Mouse (Mus musculus): ENCODE measurements around the gene Bspry. TPM values are rescaled to one million over a fixed set of nuclear protein-coding genes. Genes with fewer than 3 reads are reported as not detected.

Bspry gene
- total and polyA plus RNA-seq, 3 experiments = 0.09 to 0.11 TPM; not detected in 1

- DNase-seq (ENCODE audit: low spot score) (peak; percentile 66), ATAC-seq (ENCODE audit: extremely low read depth, insufficient number of reproducible peaks, low FRiP score, poor library complexity, severe bottlenecking) (no peak)
- Histone ChIP-seq H3K4me1 (ENCODE audit: insufficient read depth, low read depth, low read length) (peaks cover 83% of the 10 kb centered on the region), H3K27me3 (ENCODE audit: insufficient read depth, low read length) (no peaks in the 10 kb centered on the region), H3K36me3 (replicated peaks) (peaks cover 45% of the 10 kb centered on the region), H3K4me3 (ENCODE audit: low read depth, low read length) (peak overlapping the region; percentile 77), H3K9me3 (replicated peaks) (no peaks in the 10 kb centered on the region)
- TF ChIP-seq TAL1 (conservative IDR thresholded peaks at IDR 0.05; ENCODE audit: low read depth, low read length) (no peak), CTCF (IDR thresholded peaks at IDR 0.05; ENCODE audit: low read depth, low read length) (no peak), POLR2AphosphoS5 (IDR thresholded peaks at IDR 0.05; ENCODE audit: insufficient replicate concordance, low read depth, low read length) (no peak), GATA2 (IDR thresholded peaks at IDR 0.05; ENCODE audit: borderline replicate concordance, low read depth, low read length) (no peak), GATA1 (IDR thresholded peaks at IDR 0.05; ENCODE audit: borderline replicate concordance, low read length) (no peak)
These were observed 38.7 kb downstream of the Bspry start for GRCm38 (mm10) chr4:62518416-62519121.

DNA sequence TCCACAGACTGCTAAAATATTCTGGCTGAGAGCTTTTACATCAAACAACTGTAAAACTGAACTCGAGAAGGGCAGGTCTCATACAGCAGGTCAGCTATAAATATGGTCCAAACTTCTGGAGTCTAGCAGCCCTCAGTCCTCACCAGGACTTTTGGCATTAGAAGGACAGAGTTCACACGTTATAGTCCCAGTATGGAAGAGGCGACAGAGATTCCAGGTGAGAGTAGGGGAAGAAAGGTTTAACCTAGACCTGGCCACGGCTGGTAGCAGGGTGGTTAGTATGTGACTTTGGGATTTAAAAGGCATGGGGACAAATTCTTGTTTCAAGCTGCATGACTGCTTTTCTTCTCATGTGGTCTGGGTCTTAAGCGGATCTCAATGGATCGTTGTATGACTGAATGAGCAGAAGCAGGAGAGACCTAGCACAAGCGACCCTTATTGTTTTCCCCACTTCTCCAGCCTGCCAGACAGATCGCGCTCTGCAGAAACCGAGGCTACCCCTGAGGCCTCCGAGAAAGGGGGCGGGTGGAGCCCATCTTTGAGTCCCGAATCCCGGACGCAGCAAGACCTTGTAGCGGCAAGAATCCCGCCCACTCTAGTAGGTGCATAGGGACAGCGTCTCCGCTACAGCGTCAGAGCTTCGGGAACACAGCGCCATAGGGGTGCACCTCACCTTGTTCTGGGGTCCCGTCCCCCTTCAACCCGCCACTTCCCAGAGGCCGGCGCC is 39.4 kb downstream of the Bspry start:
- DNase-seq (ENCODE audit: low spot score) (peak; percentile 80), ATAC-seq (ENCODE audit: extremely low read depth, insufficient number of reproducible peaks, low FRiP score, poor library complexity, severe bottlenecking) (peak; percentile 12)
- H3K36me3 ChIP-seq (replicated peaks) = peaks cover 44% of the 10 kb centered on the region

GRCm38 (mm10) chr4:62519849-62520233 is 40.0 kb downstream of the Bspry start, which contains the start of gene Alad:
TSS of gene Alad (minus strand) at chr4:62519918.
- H3K27me3 ChIP-seq (ENCODE audit: insufficient read depth, low read length) = no peaks in the 10 kb centered on the region
- peaks cover 47% of the 10 kb centered on the region for H3K36me3 ChIP-seq (replicated peaks)
- peak within 1 kb of the TSS; percentile 77 for H3K4me3 ChIP-seq (ENCODE audit: low read depth, low read length)
- DNase-seq (ENCODE audit: low spot score) (peak; percentile 90), ATAC-seq (ENCODE audit: extremely low read depth, insufficient number of reproducible peaks, low FRiP score, poor library complexity, severe bottlenecking) (peak; percentile 10)
- H3K9me3 ChIP-seq (replicated peaks) = no peaks in the 10 kb centered on the region
- TF ChIP-seq GATA1 (IDR thresholded peaks at IDR 0.05; ENCODE audit: borderline replicate concordance, low read length) (no peak), CTCF (IDR thresholded peaks at IDR 0.05; ENCODE audit: low read depth, low read length) (no peak), POLR2AphosphoS5 (IDR thresholded peaks at IDR 0.05; ENCODE audit: insufficient replicate concordance, low read depth, low read length) (no peak), GATA2 (IDR thresholded peaks at IDR 0.05; ENCODE audit: borderline replicate concordance, low read depth, low read length) (no peak), TAL1 (conservative IDR thresholded peaks at IDR 0.05; ENCODE audit: low read depth, low read length) (no peak)
- H3K4me1 ChIP-seq (ENCODE audit: insufficient read depth, low read depth, low read length) = peaks cover 83% of the 10 kb centered on the region

More for the DNA sequence above, 39.4 kb downstream of the Bspry start:
- H3K27me3 ChIP-seq (ENCODE audit: insufficient read depth, low read length) = no peaks in the 10 kb centered on the region
- H3K9me3 ChIP-seq (replicated peaks) = no peaks in the 10 kb centered on the region
- TF ChIP-seq GATA2 (IDR thresholded peaks at IDR 0.05; ENCODE audit: borderline replicate concordance, low read depth, low read length) (no peak), TAL1 (conservative IDR thresholded peaks at IDR 0.05; ENCODE audit: low read depth, low read length) (no peak), GATA1 (IDR thresholded peaks at IDR 0.05; ENCODE audit: borderline replicate concordance, low read length) (no peak), CTCF (IDR thresholded peaks at IDR 0.05; ENCODE audit: low read depth, low read length) (no peak), POLR2AphosphoS5 (IDR thresholded peaks at IDR 0.05; ENCODE audit: insufficient replicate concordance, low read depth, low read length) (no peak)
- H3K4me1 ChIP-seq (ENCODE audit: insufficient read depth, low read depth, low read length) = peaks cover 82% of the 10 kb centered on the region
- H3K4me3 ChIP-seq (ENCODE audit: low read depth, low read length) = peak overlapping the region; percentile 77

GRCm38 (mm10) chr4:62520892-62521400 is 41.1 kb downstream of the Bspry start:
- H3K36me3 ChIP-seq (replicated peaks) = peaks cover 36% of the 10 kb centered on the region
- H3K4me1 ChIP-seq (ENCODE audit: insufficient read depth, low read depth, low read length) = peaks cover 72% of the 10 kb centered on the region
- TF ChIP-seq GATA2 (IDR thresholded peaks at IDR 0.05; ENCODE audit: borderline replicate concordance, low read depth, low read length) (no peak), CTCF (IDR thresholded peaks at IDR 0.05; ENCODE audit: low read depth, low read length) (no peak), POLR2AphosphoS5 (IDR thresholded peaks at IDR 0.05; ENCODE audit: insufficient replicate concordance, low read depth, low read length) (no peak), GATA1 (IDR thresholded peaks at IDR 0.05; ENCODE audit: borderline replicate concordance, low read length) (no peak), TAL1 (conservative IDR thresholded peaks at IDR 0.05; ENCODE audit: low read depth, low read length) (no peak)
- no peaks in the 10 kb centered on the region for H3K9me3 ChIP-seq (replicated peaks)
- ATAC-seq (ENCODE audit: extremely low read depth, insufficient number of reproducible peaks, low FRiP score, poor library complexity, severe bottlenecking) (no peak), DNase-seq (ENCODE audit: low spot score) (no peak)
- H3K27me3 ChIP-seq (ENCODE audit: insufficient read depth, low read length) = no peaks in the 10 kb centered on the region
- H3K4me3 ChIP-seq (ENCODE audit: low read depth, low read length) = no peak overlapping the region

DNA sequence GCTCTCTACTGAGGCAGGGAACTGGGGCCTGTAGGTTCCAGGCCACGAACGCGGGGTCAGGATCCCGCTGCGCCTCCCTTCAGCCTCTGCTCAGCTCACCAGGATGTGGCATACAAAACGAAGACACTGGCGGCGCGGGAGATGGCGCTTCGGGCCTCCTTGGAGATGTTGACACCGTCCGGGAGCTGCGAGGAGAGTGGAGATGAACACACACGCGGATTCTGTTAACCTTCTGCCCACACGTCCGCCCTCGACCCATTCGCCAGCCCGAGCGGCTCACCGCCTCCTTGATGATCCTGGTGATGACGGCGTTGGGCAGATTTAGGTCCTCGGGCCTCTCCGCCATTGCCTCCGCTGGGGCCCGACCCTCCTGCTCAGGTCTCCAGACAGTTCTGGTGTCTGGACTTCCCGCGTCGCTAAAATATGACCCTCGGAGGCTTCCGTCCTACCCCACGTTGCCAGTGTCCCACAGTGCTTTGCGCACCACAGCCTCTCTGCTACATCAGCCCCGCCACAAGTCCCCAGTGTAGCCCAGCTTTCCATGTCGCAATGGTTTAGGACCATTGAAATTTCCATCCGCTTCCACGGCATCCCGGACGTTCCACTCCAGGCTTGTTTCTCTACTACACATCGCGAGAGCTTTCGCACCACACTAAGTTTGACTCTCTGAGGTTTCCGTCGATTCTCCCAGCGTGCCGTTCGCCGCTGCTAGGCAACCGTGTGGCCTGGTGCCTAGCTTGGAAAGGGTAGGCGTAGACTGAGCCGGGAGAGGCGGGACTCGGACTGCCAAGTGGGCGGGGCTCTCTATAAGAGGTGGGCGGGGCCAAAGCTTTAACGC is 45.0 kb downstream of the Bspry start, which contains the start of the genes Pole3 and 4933430I17Rik:
Gene Pole3 (minus strand): TSS at position 418 of the 838 bp plus-strand sequence.
Gene 4933430I17Rik (plus strand): TSS at position 719 of the 838 bp plus-strand sequence.
- DNase-seq (ENCODE audit: low spot score) (no peak), ATAC-seq (ENCODE audit: extremely low read depth, insufficient number of reproducible peaks, low FRiP score, poor library complexity, severe bottlenecking) (peak; percentile 96)
- Histone ChIP-seq H3K36me3 (replicated peaks) (peaks cover 29% of the 10 kb centered on the region), H3K4me1 (ENCODE audit: insufficient read depth, low read depth, low read length) (peaks cover 39% of the 10 kb centered on the region), H3K4me3 (ENCODE audit: low read depth, low read length) (peak within 1 kb of the TSS; percentile 92), H3K27me3 (ENCODE audit: insufficient read depth, low read length) (peaks cover 18% of the 10 kb centered on the region), H3K9me3 (replicated peaks) (no peaks in the 10 kb centered on the region)
- no peak for TF ChIP-seq GATA2 (IDR thresholded peaks at IDR 0.05; ENCODE audit: borderline replicate concordance, low read depth, low read length)
